10 mouse cellular contexts compared by ENCODE assay signal in genomic region chr4:104452587-104452986, GRCm38 (mm10).
DNase-seq lines count a peak whose midpoint lies in the region; ATAC-seq and TF ChIP-seq lines count a peak whose summit lies in the region.
"Had no signal": no experiment of that assay in that cellular context is flagged by ENCODE, and none has a peak within 500 bp of the region (broad histone marks: within the 10 kb centered on the region; RNA-seq: fewer than 3 reads in every experiment).

No protein-coding gene starts in this region.

- no peak overlapping the region for H3K4me3 ChIP-seq in midbrain, embryonic 14.5 days (replicated peaks; ENCODE audit: low read depth, low read length)
- H3K4me3 ChIP-seq in midbrain, embryonic 10.5 days, result no peak overlapping the region
- H3K4me3 ChIP-seq in forebrain, postnatal 0 days (ENCODE audit: low read depth, low read length), result no peak overlapping the region
- H3K4me3 ChIP-seq: embryonic facial prominence, embryonic 12.5 days had no signal

- ATAC-seq in midbrain, embryonic 14.5 days (ENCODE audit: low FRiP score, low TSS enrichment), result no peak
- ATAC-seq in forebrain, postnatal 0 days, result peak; percentile 84
- ATAC-seq in megakaryocyte progenitor cell, adult 5-6 weeks (replicated peaks; ENCODE audit: poor library complexity), result no peak
- ATAC-seq in monocyte, adult 5-6 weeks (replicated peaks; ENCODE audit: insufficient number of reproducible peaks, low FRiP score, low TSS enrichment, poor library complexity, severe bottlenecking), result no peak

- H3K27ac ChIP-seq in midbrain, embryonic 14.5 days (replicated peaks; ENCODE audit: low read depth, low read length), result no peak overlapping the region; the same call in 1 of the 2 replicates
- no peak overlapping the region for H3K27ac ChIP-seq in midbrain, embryonic 10.5 days (replicated peaks)
- peak overlapping the region; percentile 59 for H3K27ac ChIP-seq in forebrain, postnatal 0 days (ENCODE audit: low read depth, low read length)
- H3K27ac ChIP-seq: embryonic facial prominence, embryonic 12.5 days had no signal

- no peak for TF ChIP-seq CTCF in forebrain, postnatal 0 days (IDR thresholded peaks at IDR 0.05; ENCODE audit: low read depth)

- peaks cover 21% of the 10 kb centered on the region for H3K4me1 ChIP-seq in midbrain, embryonic 14.5 days (ENCODE audit: control insufficient read depth, insufficient read depth, low read length)
- H3K4me1 ChIP-seq in midbrain, embryonic 10.5 days, result peaks cover 3% of the 10 kb centered on the region; the same call in 1 of the 2 replicates
- peaks cover 20% of the 10 kb centered on the region for H3K4me1 ChIP-seq in forebrain, postnatal 0 days (ENCODE audit: insufficient read depth)
- H3K4me1 ChIP-seq: embryonic facial prominence, embryonic 12.5 days had no signal

- no peak overlapping the region for H3K4me2 ChIP-seq in midbrain, embryonic 14.5 days (ENCODE audit: low read length)
- no peak overlapping the region for H3K4me2 ChIP-seq in forebrain, postnatal 0 days (ENCODE audit: low read depth)
- H3K4me2 ChIP-seq: embryonic facial prominence, embryonic 12.5 days had no signal

- no peaks in the 10 kb centered on the region for H3K36me3 ChIP-seq in midbrain, embryonic 14.5 days (ENCODE audit: control insufficient read depth, insufficient read depth, low read length)
- no peaks in the 10 kb centered on the region for H3K36me3 ChIP-seq in midbrain, embryonic 10.5 days
- no peaks in the 10 kb centered on the region for H3K36me3 ChIP-seq in forebrain, postnatal 0 days (ENCODE audit: insufficient read depth)
- H3K36me3 ChIP-seq: embryonic facial prominence, embryonic 12.5 days had no signal

- no peaks in the 10 kb centered on the region for H3K9me3 ChIP-seq in midbrain, embryonic 14.5 days (ENCODE audit: control insufficient read depth, low read length)
- no peaks in the 10 kb centered on the region for H3K9me3 ChIP-seq in midbrain, embryonic 10.5 days (replicated peaks)
- no peaks in the 10 kb centered on the region for H3K9me3 ChIP-seq in forebrain, postnatal 0 days (ENCODE audit: low read length)
- H3K9me3 ChIP-seq: embryonic facial prominence, embryonic 12.5 days had no signal

- DNase-seq in midbrain, embryonic 14.5 days, result peak; percentile 49
- DNase-seq in midbrain, embryonic 10.5 days (ENCODE audit: low spot score), result no peak
- DNase-seq in forebrain, postnatal 0 days, result peak; percentile 76
- DNase-seq in left cerebral cortex, adult 18-20 months (ENCODE audit: low spot score in 2 of 2), result peak; percentile 62 to 79
- DNase-seq in heart, adult 11 months, result no peak
- DNase-seq: adrenal gland, adult 8-10 months; kidney, postnatal 14 days had no signal

- H3K9ac ChIP-seq in midbrain, embryonic 14.5 days (replicated peaks; ENCODE audit: low read length), result no peak overlapping the region
- H3K9ac ChIP-seq in forebrain, postnatal 0 days, result no peak overlapping the region
- H3K9ac ChIP-seq: embryonic facial prominence, embryonic 12.5 days had no signal

- WGBS in midbrain, embryonic 14.5 days, result 54% methylated on average over 7 of the region's 7 CpGs
- WGBS in midbrain, embryonic 10.5 days, result 80% methylated on average over 7 of the region's 7 CpGs
- WGBS in forebrain, postnatal 0 days, result 28% methylated on average over 7 of the region's 7 CpGs

- H3K27me3 ChIP-seq in midbrain, embryonic 14.5 days (ENCODE audit: control insufficient read depth, insufficient read depth, low read length), result no peaks in the 10 kb centered on the region
- H3K27me3 ChIP-seq in midbrain, embryonic 10.5 days (ENCODE audit: low read depth, poor library complexity, severe bottlenecking), result no peaks in the 10 kb centered on the region
- H3K27me3 ChIP-seq in forebrain, postnatal 0 days (ENCODE audit: insufficient read depth, low read length), result no peaks in the 10 kb centered on the region
- H3K27me3 ChIP-seq: embryonic facial prominence, embryonic 12.5 days had no signal

Comparison
In these comparisons a context has a peak if more than half of its experiments do, and no peak if none do; other contexts are left out.
1. DNase-seq: peak in midbrain, embryonic 14.5 days (single experiment), forebrain, postnatal 0 days (single experiment) and left cerebral cortex, adult 18-20 months (2 of 2); none in midbrain, embryonic 10.5 days (single experiment) and heart, adult 11 months (single experiment).